Mouse (Mus musculus) C2C12 (cell line): ENCODE measurements around the gene Ttc33. TPM values are rescaled to one million over a fixed set of nuclear protein-coding genes. Genes with fewer than 3 reads are reported as not detected.
"Not testable (repeated sequence)": the region's sequence is repeated elsewhere in the genome, so short reads cannot be mapped to it uniquely, and the experiment has no call there.

Experiments used
- H3K27me3 ChIP-seq: one replicate; pipeline ENCODE4 v1.6.1; 2011; ENCODE audit not compliant: control insufficient read depth, insufficient read depth, insufficient read length
- H3K36me3 ChIP-seq: one replicate; pipeline ENCODE4 v1.6.1; 2011; ENCODE audit not compliant: control insufficient read depth, insufficient read depth
- H3K4me3 ChIP-seq: one replicate; pipeline ENCODE4 v1.5.1; 2011; ENCODE audit warnings: mild to moderate bottlenecking, control low read depth; ENCODE audit not compliant: poor library complexity, insufficient read depth, severe bottlenecking
- H3K79me2 ChIP-seq: one replicate; pipeline ENCODE4 v1.6.1; 2011; ENCODE audit not compliant: control insufficient read depth, insufficient read depth
- H3K79me3 ChIP-seq: one replicate; pipeline ENCODE4 v1.6.1; 2011; ENCODE audit warnings: low read depth, control low read depth
- H3ac ChIP-seq: one replicate; pipeline ENCODE3; 2011; ENCODE audit warnings: low read depth; ENCODE audit not compliant: control insufficient read depth, insufficient read length
- CEBPB ChIP-seq: IDR thresholded peaks from one replicate; pipeline ENCODE4 v1.6.1; 2011; ENCODE audit warnings: low read depth, mild to moderate bottlenecking, control low read depth, moderate library complexity
- CTCF ChIP-seq: IDR thresholded peaks from one replicate; pipeline ENCODE4 v1.5.1; 2011; ENCODE audit not compliant: control insufficient read depth, insufficient read depth, insufficient read length
- FOSL1 ChIP-seq: IDR thresholded peaks from one replicate; pipeline ENCODE4 v1.8.0; 2011; ENCODE audit warnings: mild to moderate bottlenecking, low read length; ENCODE audit not compliant: poor library complexity, insufficient read depth, severe bottlenecking
- MAX ChIP-seq: IDR thresholded peaks from one replicate; pipeline ENCODE4 v1.6.1; 2011; ENCODE audit warnings: mild to moderate bottlenecking, control low read depth
- MYOD1 ChIP-seq: IDR thresholded peaks from one replicate; pipeline ENCODE4 v1.6.1; 2011; ENCODE audit warnings: low read depth; ENCODE audit not compliant: control insufficient read depth, insufficient read length
- MYOG ChIP-seq: IDR thresholded peaks from one replicate; pipeline ENCODE4 v1.6.1; 2011; ENCODE audit not compliant: control insufficient read depth, insufficient read length; ENCODE audit errors: extremely low read depth
- USF1 ChIP-seq: IDR thresholded peaks from one replicate; pipeline ENCODE4 v1.6.1; 2011; ENCODE audit warnings: low read depth, mild to moderate bottlenecking, control low read depth, moderate library complexity
- polyA plus RNA-seq: library from polyadenylated mRNA; unstranded; fragments of >200 nt; fragmentation: generic; extraction: Trizol; gene quantifications from one replicate; pipeline ENCODE4 v1.2.1, GENCODE M21; 2012; ENCODE audit warnings: missing spikeins

Ttc33 gene
- polyA plus RNA-seq, 1 experiment = 15.8 TPM

DNA sequence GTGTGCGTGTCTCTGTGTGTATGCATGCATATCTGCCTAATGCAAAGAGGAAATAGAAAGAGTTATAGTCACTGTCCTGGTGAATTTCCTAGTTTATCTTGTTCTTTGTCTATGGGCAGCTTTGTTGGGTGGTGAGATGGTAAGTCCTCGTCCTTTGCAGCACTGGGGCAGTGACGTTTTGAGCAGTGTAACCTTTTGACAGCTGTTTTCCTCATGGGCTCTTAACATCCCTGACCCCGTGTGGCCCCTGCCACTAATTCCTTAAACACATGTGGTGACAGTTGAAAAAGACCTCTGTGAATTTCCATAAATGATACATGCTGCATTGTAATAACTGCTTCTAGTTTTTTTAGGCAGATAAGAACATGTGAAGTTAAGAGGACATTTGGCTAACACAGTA is 11.4 kb downstream of the Ttc33 start:
- TF ChIP-seq MAX (no peak), USF1 (no peak), FOSL1 (no peak), MYOG (no peak), CEBPB (no peak), CTCF (no peak), MYOD1 (no peak)
- Histone ChIP-seq H3K36me3 (no peaks in the 10 kb centered on the region), H3K79me2 (peaks cover 4% of the 10 kb centered on the region), H3K27me3 (no peaks in the 10 kb centered on the region), H3K4me3 (no peak overlapping the region), H3ac (peak overlapping the region; percentile 16), H3K79me3 (no peaks in the 10 kb centered on the region)

GRCm38 (mm10) chr15:5205222-5205621 is 19.9 kb downstream of the Ttc33 start:
- Histone ChIP-seq H3K4me3 (no peak overlapping the region), H3K36me3 (peaks cover 5% of the 10 kb centered on the region), H3K79me2 (peaks cover 22% of the 10 kb centered on the region), H3K27me3 (no peaks in the 10 kb centered on the region), H3K79me3 (peaks cover 4% of the 10 kb centered on the region), H3ac (no peak overlapping the region)
- TF ChIP-seq CEBPB = no peak

DNA sequence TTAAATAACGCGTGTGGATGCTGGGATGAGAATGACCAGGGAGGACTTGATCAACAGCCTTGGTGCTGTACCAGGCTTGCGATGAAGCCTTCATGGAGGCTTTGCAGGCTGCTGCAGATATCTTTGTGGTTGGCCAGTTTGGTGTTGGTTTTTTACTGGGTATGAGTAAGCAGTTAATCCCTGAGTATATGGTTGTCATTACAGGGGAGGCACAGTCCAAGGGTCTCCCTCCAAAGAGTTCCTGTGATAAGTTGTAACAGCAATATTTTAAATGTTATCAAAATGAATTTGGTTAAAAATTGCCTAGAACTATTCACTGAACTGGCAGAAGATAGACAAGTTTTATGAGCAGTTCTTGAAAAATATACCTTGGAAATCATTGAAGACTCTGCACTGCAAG is 23.8 kb downstream of the Ttc33 start:
- no peak overlapping the region for H3K4me3 ChIP-seq
- TF ChIP-seq MYOD1 (no peak), FOSL1 (no peak), USF1 (no peak), MYOG (no peak), CTCF (no peak), MAX (no peak), CEBPB (no peak)
- H3K27me3 ChIP-seq = no peaks in the 10 kb centered on the region
- no peak overlapping the region for H3ac ChIP-seq
- H3K36me3 ChIP-seq = peaks cover 29% of the 10 kb centered on the region
- H3K79me3 ChIP-seq = no peaks in the 10 kb centered on the region
- peaks cover 9% of the 10 kb centered on the region for H3K79me2 ChIP-seq

GRCm38 (mm10) chr15:5220491-5220890 is 35.2 kb downstream of the Ttc33 start:
- Histone ChIP-seq H3K4me3 (no peak overlapping the region), H3ac (no peak overlapping the region), H3K36me3 (peaks cover 22% of the 10 kb centered on the region), H3K79me3 (no peaks in the 10 kb centered on the region), H3K27me3 (no peaks in the 10 kb centered on the region), H3K79me2 (no peaks in the 10 kb centered on the region)
- TF ChIP-seq MYOD1 (no peak), CTCF (no peak)

DNA sequence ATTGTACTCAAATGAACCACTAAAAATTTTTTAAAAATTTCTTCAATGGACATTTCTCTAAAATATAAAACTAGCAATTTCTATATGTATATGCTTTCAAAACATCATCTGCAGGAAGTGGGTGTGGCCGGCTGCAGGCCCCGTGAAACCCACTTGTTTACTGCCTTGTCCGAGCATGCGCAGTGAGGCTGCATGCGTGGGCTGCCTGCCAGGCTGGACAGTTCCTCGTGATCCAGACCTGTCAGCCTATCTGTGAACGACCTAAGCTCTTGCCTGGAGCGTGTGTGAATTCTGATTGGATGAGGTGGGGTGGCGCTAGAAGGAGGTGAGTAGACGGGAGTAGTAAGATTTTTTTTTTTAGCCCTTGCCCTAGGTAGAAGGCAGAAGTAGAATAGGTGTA is 45.4 kb downstream of the Ttc33 start:
- peaks cover 21% of the 10 kb centered on the region for H3K36me3 ChIP-seq
- not testable (repeated sequence) for H3K79me3 ChIP-seq, H3K4me3 ChIP-seq, H3K79me2 ChIP-seq, H3ac ChIP-seq, H3K27me3 ChIP-seq

GRCm38 (mm10) chr15:5234659-5235058 is 49.3 kb downstream of the Ttc33 start:
- Histone ChIP-seq H3ac (no peak overlapping the region), H3K79me3 (peaks cover 3% of the 10 kb centered on the region), H3K79me2 (peaks cover 13% of the 10 kb centered on the region), H3K27me3 (no peaks in the 10 kb centered on the region), H3K4me3 (no peak overlapping the region), H3K36me3 (peaks cover 21% of the 10 kb centered on the region)
- no peak for TF ChIP-seq CEBPB
- TF ChIP-seq MYOD1 = no peak
- no peak for TF ChIP-seq FOSL1
- no peak for TF ChIP-seq USF1
- no peak for TF ChIP-seq MYOG
- no peak for TF ChIP-seq CTCF
- TF ChIP-seq MAX = no peak

- Histone ChIP-seq H3K79me3 (peaks cover 3% of the 10 kb centered on the region), H3K4me3 (no peak overlapping the region), H3K36me3 (peaks cover 21% of the 10 kb centered on the region), H3K27me3 (no peaks in the 10 kb centered on the region), H3ac (no peak overlapping the region), H3K79me2 (peaks cover 22% of the 10 kb centered on the region)
- TF ChIP-seq MAX (no peak), MYOD1 (no peak), USF1 (no peak), CTCF (no peak), FOSL1 (no peak), MYOG (no peak), CEBPB (no peak)
Observed at GRCm38 (mm10) chr15:5235527-5235926, 50.2 kb downstream of the Ttc33 start.
